Mouse (Mus musculus) liver, embryonic 12.5 days (tissue): ENCODE results near the gene Fli1. TPM values are rescaled to one million over a fixed set of nuclear protein-coding genes. Genes with fewer than 3 reads are reported as not detected.

Source experiments
- ATAC-seq: fragments of 200-750 bp; cut with Nextera tagmentation; 2 replicates; pipeline ENCODE4 v1.8.0; 2017; ENCODE audit warnings: moderate number of reproducible peaks, mild to moderate bottlenecking, moderate library complexity
- H3K27ac ChIP-seq: fragments of 300-500 bp; sonication (generic); 2 replicates; pipeline ENCODE4 v1.5.1; 2016; ENCODE audit warnings: mild to moderate bottlenecking
- H3K27me3 ChIP-seq: fragments of 300-500 bp; sonication (generic); replicated peaks from 2 replicates; pipeline ENCODE4 v1.6.1; 2016; ENCODE audit warnings: mild to moderate bottlenecking, moderate library complexity
- H3K36me3 ChIP-seq: fragments of 300-500 bp; sonication (generic); 2 replicates; pipeline ENCODE4 v1.6.1; 2016; ENCODE audit warnings: mild to moderate bottlenecking, moderate library complexity
- H3K4me1 ChIP-seq: fragments of 300-500 bp; sonication (generic); 2 replicates; pipeline ENCODE4 v1.6.1; 2016
- H3K4me2 ChIP-seq: fragments of 300-500 bp; sonication (generic); 2 replicates; pipeline ENCODE4 v1.6.1; 2016; ENCODE audit warnings: mild to moderate bottlenecking, moderate library complexity
- H3K4me3 ChIP-seq: fragments of 300-500 bp; sonication (generic); 2 replicates; pipeline ENCODE4 v1.5.1; 2016; ENCODE audit warnings: mild to moderate bottlenecking, moderate library complexity
- H3K9ac ChIP-seq: fragments of 300-500 bp; sonication (generic); 2 replicates; pipeline ENCODE4 v1.6.1; 2016; ENCODE audit warnings: mild to moderate bottlenecking, moderate library complexity
- H3K9me3 ChIP-seq: fragments of 300-500 bp; sonication (generic); replicated peaks from 2 replicates; pipeline ENCODE4 v1.6.1; 2016; ENCODE audit warnings: mild to moderate bottlenecking, moderate library complexity
- WGBS: fragments of 180-500 bp; shearing (Covaris S2); methylation state at CpG from one replicate; pipeline ENCODE4 v1.1.7; 2016; ENCODE audit not compliant: insufficient replicate concordance; 5-methylcytosine and 5-hydroxymethylcytosine counted together
- polyA plus RNA-seq: library from polyadenylated mRNA; unstranded; fragments of >200 nt; fragmentation: Nextera tagmentation; extraction: Ambion mirVana; gene quantifications from 2 replicates; pipeline ENCODE4 v1.2.1, GENCODE M21; 2016

Gene Fli1
- polyA plus RNA-seq, 1 experiment from 2014 or later, result 16.2 TPM

GRCm38 (mm10) chr9:32569261-32569660 lies 26.6 kb upstream of the Fli1 start:
- 60% methylated on average over 4 of the region's 4 CpGs for WGBS
- Histone ChIP-seq H3K27ac (no peak overlapping the region), H3K9ac (no peak overlapping the region), H3K4me2 (no peak overlapping the region), H3K27me3 (peaks cover 9% of the 10 kb centered on the region), H3K36me3 (no peaks in the 10 kb centered on the region), H3K4me1 (0 out of 2 replicates have a peak, but pooled peaks cover 3% of the 10 kb centered on the region), H3K9me3 (no peaks in the 10 kb centered on the region), H3K4me3 (no peak overlapping the region)
- ATAC-seq, result no peak

DNA sequence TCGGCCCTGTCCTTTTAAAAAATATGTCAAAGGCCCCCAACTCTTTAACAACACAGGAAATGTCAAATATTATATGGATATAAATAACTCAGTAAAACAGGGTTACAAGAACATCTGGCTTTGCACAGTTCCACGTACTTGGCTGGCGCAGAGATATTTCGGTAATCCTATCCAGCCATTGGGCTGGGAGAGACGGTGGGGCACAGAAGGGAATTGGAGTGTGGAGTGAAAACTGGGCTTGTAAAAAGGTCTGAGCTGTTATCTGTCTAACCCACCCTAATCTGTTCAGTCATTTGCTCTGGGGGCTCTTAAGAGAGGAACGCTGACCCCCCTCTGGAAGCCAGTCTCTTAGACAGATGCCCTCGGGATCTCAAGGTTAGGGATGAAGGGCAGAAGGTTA lies 24.9 kb upstream of the Fli1 start:
- Histone ChIP-seq H3K9me3 (no peaks in the 10 kb centered on the region), H3K9ac (no peak overlapping the region), H3K27me3 (peaks cover 17% of the 10 kb centered on the region), H3K4me2 (no peak overlapping the region), H3K36me3 (no peaks in the 10 kb centered on the region), H3K27ac (no peak overlapping the region), H3K4me1 (0 out of 2 replicates have a peak, but pooled peaks cover 3% of the 10 kb centered on the region), H3K4me3 (no peak overlapping the region)
- no peak for ATAC-seq
- WGBS, result 67% methylated on average over 7 of the region's 7 CpGs

GRCm38 (mm10) chr9:32565309-32565708 lies 22.6 kb upstream of the Fli1 start:
- Histone ChIP-seq H3K27me3 (peaks cover 22% of the 10 kb centered on the region), H3K9ac (no peak overlapping the region), H3K27ac (no peak overlapping the region), H3K36me3 (no peaks in the 10 kb centered on the region), H3K4me2 (no peak overlapping the region), H3K4me1 (peaks cover 17% of the 10 kb centered on the region), H3K4me3 (no peak overlapping the region), H3K9me3 (no peaks in the 10 kb centered on the region)
- 55% methylated on average over 3 of the region's 3 CpGs for WGBS
- ATAC-seq, result no peak

GRCm38 (mm10) chr9:32562837-32563236 lies 20.2 kb upstream of the Fli1 start:
- no peaks in the 10 kb centered on the region for H3K36me3 ChIP-seq
- H3K4me2 ChIP-seq, result no peak overlapping the region
- H3K9ac ChIP-seq, result no peak overlapping the region
- peaks cover 22% of the 10 kb centered on the region for H3K27me3 ChIP-seq
- H3K27ac ChIP-seq, result no peak overlapping the region
- no peaks in the 10 kb centered on the region for H3K9me3 ChIP-seq
- WGBS, result 56% methylated on average over 4 of the region's 4 CpGs
- peaks cover 38% of the 10 kb centered on the region for H3K4me1 ChIP-seq
- H3K4me3 ChIP-seq, result no peak overlapping the region
- ATAC-seq, result no peak

- Histone ChIP-seq H3K9me3 (no peaks in the 10 kb centered on the region), H3K9ac (no peak overlapping the region), H3K4me2 (no peak overlapping the region), H3K27me3 (peaks cover 22% of the 10 kb centered on the region), H3K36me3 (no peaks in the 10 kb centered on the region), H3K27ac (no peak overlapping the region), H3K4me1 (peaks cover 35% of the 10 kb centered on the region), H3K4me3 (no peak overlapping the region)
- WGBS, result 17% methylated on average over 9 of the region's 9 CpGs
- ATAC-seq, result no peak
Observed at GRCm38 (mm10) chr9:32562409-32562808, 19.7 kb upstream of the Fli1 start.

GRCm38 (mm10) chr9:32561190-32561890 lies 18.7 kb upstream of the Fli1 start:
- 81% methylated on average over 14 of the region's 14 CpGs for WGBS
- no peak for ATAC-seq
- no peak overlapping the region for H3K9ac ChIP-seq
- no peak overlapping the region for H3K4me2 ChIP-seq
- H3K4me3 ChIP-seq, result no peak overlapping the region
- H3K27ac ChIP-seq, result no peak overlapping the region
- no peaks in the 10 kb centered on the region for H3K9me3 ChIP-seq
- no peaks in the 10 kb centered on the region for H3K36me3 ChIP-seq
- H3K4me1 ChIP-seq, result peaks cover 37% of the 10 kb centered on the region
- H3K27me3 ChIP-seq, result peaks cover 22% of the 10 kb centered on the region

DNA sequence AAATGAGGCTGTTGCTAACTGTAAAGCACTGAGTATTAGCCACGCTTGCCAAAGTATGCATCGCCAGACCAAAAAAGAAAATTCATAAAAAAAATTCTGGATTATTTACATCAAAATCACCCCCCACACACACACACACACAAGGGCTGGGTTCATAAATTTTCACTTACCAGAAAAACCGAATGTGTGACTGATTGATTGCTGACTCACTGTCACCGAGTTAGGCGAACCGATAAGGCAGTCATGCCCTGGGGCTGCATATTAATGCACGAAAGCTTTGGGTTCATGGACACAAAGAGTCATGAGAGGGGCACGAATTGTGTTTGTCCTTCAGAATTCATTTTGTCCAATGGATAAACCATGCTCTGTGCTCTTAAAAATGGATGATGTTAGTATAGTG lies 17.2 kb upstream of the Fli1 start:
- peak overlapping the region; percentile 20; the same call in 1 of the 2 replicates for H3K4me2 ChIP-seq
- no peak overlapping the region for H3K4me3 ChIP-seq
- H3K9ac ChIP-seq, result no peak overlapping the region
- H3K27ac ChIP-seq, result peak overlapping the region; percentile 27; the same call in 1 of the 2 replicates
- H3K36me3 ChIP-seq, result no peaks in the 10 kb centered on the region
- H3K4me1 ChIP-seq, result peaks cover 51% of the 10 kb centered on the region
- ATAC-seq, result peak; percentile 84
- H3K9me3 ChIP-seq, result no peaks in the 10 kb centered on the region
- peaks cover 19% of the 10 kb centered on the region for H3K27me3 ChIP-seq
- 17% methylated on average over 8 of the region's 8 CpGs for WGBS

- Histone ChIP-seq H3K27me3 (peaks cover 15% of the 10 kb centered on the region), H3K4me1 (peaks cover 51% of the 10 kb centered on the region), H3K4me2 (peak overlapping the region; percentile 20; the same call in 1 of the 2 replicates), H3K36me3 (no peaks in the 10 kb centered on the region), H3K4me3 (no peak overlapping the region), H3K27ac (peak overlapping the region; percentile 27; the same call in 1 of the 2 replicates), H3K9me3 (no peaks in the 10 kb centered on the region), H3K9ac (no peak overlapping the region)
- ATAC-seq, result peak; percentile 77
Observed at GRCm38 (mm10) chr9:32559454-32559853, 16.8 kb upstream of the Fli1 start.

- WGBS, result 17% methylated on average over 7 of the region's 7 CpGs
- no peaks in the 10 kb centered on the region for H3K36me3 ChIP-seq
- peaks cover 43% of the 10 kb centered on the region for H3K4me1 ChIP-seq
- no peak overlapping the region for H3K4me3 ChIP-seq
- no peak for ATAC-seq
- H3K27ac ChIP-seq, result 0 out of 2 replicates have a peak overlapping the region, but pooled peaks have one; percentile 6
- H3K9ac ChIP-seq, result no peak overlapping the region
- no peaks in the 10 kb centered on the region for H3K9me3 ChIP-seq
- H3K27me3 ChIP-seq, result 0 out of 2 replicates have a peak, but pooled peaks cover 11% of the 10 kb centered on the region
- peak overlapping the region; percentile 8; the same call in 1 of the 2 replicates for H3K4me2 ChIP-seq
Observed at GRCm38 (mm10) chr9:32556313-32556712, 13.7 kb upstream of the Fli1 start.

DNA sequence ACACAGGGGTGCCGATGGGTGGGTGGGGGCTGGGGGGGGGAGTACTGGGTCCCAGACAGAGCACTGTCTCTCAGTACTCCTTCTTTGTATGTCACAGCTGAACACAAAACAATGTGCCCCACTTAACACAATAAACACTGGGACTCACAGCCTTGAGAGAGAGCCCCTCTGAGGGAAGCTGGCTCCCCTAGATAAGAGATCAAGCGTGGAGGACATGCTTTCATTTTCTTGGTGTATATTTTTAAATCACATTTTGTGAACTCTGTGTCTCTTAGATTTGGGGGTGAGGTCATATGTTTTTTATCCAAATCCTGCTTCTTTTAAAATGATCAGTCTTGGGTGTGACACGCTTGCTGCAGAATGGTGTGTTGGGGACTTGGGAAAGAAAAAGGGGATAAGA lies 12.6 kb upstream of the Fli1 start:
- Histone ChIP-seq H3K4me1 (peaks cover 41% of the 10 kb centered on the region), H3K9me3 (no peaks in the 10 kb centered on the region), H3K4me2 (no peak overlapping the region), H3K36me3 (no peaks in the 10 kb centered on the region), H3K27me3 (peaks cover 19% of the 10 kb centered on the region), H3K4me3 (no peak overlapping the region), H3K27ac (no peak overlapping the region), H3K9ac (no peak overlapping the region)
- ATAC-seq, result no peak
- 28% methylated on average over 3 of the region's 3 CpGs for WGBS

DNA sequence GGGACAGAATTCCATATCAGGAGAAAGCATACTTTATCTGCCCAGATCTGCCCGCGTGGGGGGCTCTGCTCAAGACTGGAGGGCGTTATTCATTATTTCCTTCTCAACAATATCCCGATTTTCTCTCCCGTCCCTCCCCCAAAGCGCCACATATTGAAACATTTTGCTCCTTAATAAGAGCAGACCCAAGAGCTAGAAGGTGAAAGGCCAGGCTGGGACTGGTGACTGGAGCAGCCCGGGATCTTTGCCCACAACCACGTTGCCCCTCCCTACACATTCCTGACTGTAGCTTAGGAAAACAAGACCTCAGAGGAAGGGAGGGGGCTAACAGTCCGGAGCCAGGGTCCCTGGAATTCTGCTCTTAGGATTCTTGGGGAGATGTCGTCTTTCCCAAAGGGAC lies 7.9 kb upstream of the Fli1 start:
- Histone ChIP-seq H3K9ac (no peak overlapping the region), H3K4me3 (no peak overlapping the region), H3K27me3 (peaks cover 66% of the 10 kb centered on the region)

DNA sequence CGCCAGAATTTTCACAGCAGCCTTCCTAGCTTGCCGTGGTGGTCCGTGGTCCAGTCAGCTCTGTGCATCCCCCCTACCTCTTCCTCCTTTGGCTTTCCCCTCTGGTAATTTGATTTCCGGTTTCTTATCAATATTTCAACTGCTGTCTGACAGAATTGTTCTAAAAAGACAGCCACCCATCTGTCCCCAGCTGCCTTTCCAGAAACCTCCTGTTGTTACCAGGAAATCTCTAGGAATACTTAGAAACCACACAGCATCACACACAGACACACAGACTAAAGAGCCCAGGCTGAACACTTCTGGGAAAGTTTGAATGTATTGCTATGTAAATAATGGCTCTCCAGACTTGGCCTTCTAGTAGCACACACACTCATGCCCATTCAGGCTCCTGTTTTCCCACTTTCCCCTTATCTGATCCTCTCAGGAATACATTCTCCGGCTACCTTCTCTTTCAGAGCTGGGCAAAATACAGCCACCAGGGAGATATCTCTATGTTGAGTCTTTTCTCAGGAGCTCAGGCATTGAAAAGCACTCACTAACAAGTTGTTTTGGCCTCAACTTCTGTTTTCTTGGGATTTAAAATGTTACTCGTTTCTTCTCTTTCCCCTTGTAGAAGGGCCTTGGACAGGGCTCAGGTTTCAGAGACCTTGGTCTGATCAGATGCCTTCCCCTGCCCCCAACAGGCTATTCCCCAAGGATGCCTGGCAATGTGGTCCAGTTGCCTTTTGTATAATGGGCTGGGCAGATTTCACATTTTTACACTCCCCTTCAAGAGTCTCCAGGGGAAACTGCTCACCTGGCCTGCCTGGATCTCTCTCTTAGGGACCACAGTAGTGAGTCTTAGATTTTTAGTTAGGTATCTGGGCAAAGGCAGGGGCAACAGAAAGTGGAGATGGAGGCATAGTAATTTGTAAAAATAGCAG lies 7.1 kb upstream of the Fli1 start:
- 14% methylated on average over 6 of the region's 6 CpGs for WGBS
- Histone ChIP-seq H3K4me2 (no peak overlapping the region), H3K9ac (no peak overlapping the region), H3K4me1 (peaks cover 19% of the 10 kb centered on the region), H3K4me3 (no peak overlapping the region), H3K27ac (no peak overlapping the region), H3K9me3 (no peaks in the 10 kb centered on the region), H3K36me3 (no peaks in the 10 kb centered on the region), H3K27me3 (peaks cover 74% of the 10 kb centered on the region)
- no peak for ATAC-seq

More for the DNA sequence above, 7.9 kb upstream of the Fli1 start:
- no peaks in the 10 kb centered on the region for H3K36me3 ChIP-seq
- peaks cover 22% of the 10 kb centered on the region for H3K4me1 ChIP-seq
- no peaks in the 10 kb centered on the region for H3K9me3 ChIP-seq
- H3K27ac ChIP-seq, result no peak overlapping the region
- WGBS, result 42% methylated on average over 10 of the region's 10 CpGs
- H3K4me2 ChIP-seq, result no peak overlapping the region
- no peak for ATAC-seq
